Mouse (Mus musculus) kidney, postnatal 0 days (tissue): ENCODE results near the gene Gm49405. TPM values are rescaled to one million over a fixed set of nuclear protein-coding genes. Genes with fewer than 3 reads are reported as not detected.
"Not testable (repeated sequence)": the region's sequence is repeated elsewhere in the genome, so short reads cannot be mapped to it uniquely, and the experiment has no call there.

Experiments used
- ATAC-seq: fragments of 200-750 bp; cut with Nextera tagmentation; replicated peaks from 2 replicates; pipeline ENCODE4 v1.8.0; 2017; ENCODE audit warnings: low read depth, moderate number of reproducible peaks, moderate TSS enrichment, moderate library complexity; ENCODE audit not compliant: low FRiP score
- DNase-seq: peaks from one replicate; pipeline ENCODE4 v3.0.0-alpha.2; 2016; ENCODE audit warnings: low spot score
- H3K27ac ChIP-seq: fragments of 300-500 bp; sonication (generic); 2 replicates; pipeline ENCODE4 v1.5.1; 2014; ENCODE audit warnings: mild to moderate bottlenecking
- H3K27me3 ChIP-seq: fragments of 300-500 bp; sonication (generic); 2 replicates; pipeline ENCODE4 v1.6.1; 2014; ENCODE audit warnings: low read length, mixed read lengths; ENCODE audit not compliant: insufficient read depth
- H3K36me3 ChIP-seq: fragments of 300-500 bp; sonication (generic); 2 replicates; pipeline ENCODE4 v1.6.1; 2014; ENCODE audit warnings: low read length, mixed read lengths; ENCODE audit not compliant: insufficient read depth
- H3K4me1 ChIP-seq: fragments of 300-500 bp; sonication (generic); replicated peaks from 2 replicates; pipeline ENCODE4 v1.6.1; 2014; ENCODE audit warnings: antibody characterized with exemption, low read length, mixed read lengths; ENCODE audit not compliant: insufficient read depth
- H3K4me2 ChIP-seq: fragments of 300-500 bp; sonication (generic); 2 replicates; pipeline ENCODE4 v1.6.1; 2014; ENCODE audit warnings: mild to moderate bottlenecking, low read length, moderate library complexity, mixed read lengths
- H3K4me3 ChIP-seq: fragments of 300-500 bp; sonication (generic); replicated peaks from 2 replicates; pipeline ENCODE4 v1.5.1; 2014; ENCODE audit warnings: low read depth, low read length
- H3K9ac ChIP-seq: fragments of 300-500 bp; sonication (generic); 2 replicates; pipeline ENCODE4 v1.6.1; 2014; ENCODE audit warnings: low read depth, low read length
- H3K9me3 ChIP-seq: fragments of 300-500 bp; sonication (generic); replicated peaks from 2 replicates; pipeline ENCODE4 v1.6.1; 2016; ENCODE audit warnings: low read length, inconsistent platforms, mixed read lengths
- CTCF ChIP-seq: IDR thresholded peaks from 2 replicates; pipeline ENCODE4 v1.5.1; 2016; ENCODE audit warnings: antibody characterized with exemption, low read depth, mild to moderate bottlenecking, moderate library complexity
- WGBS: fragments of 180-500 bp; shearing (Covaris S2); extraction: QIAGEN DNeasy Blood & Tissue Kit; methylation state at CpG from one replicate; pipeline ENCODE4 v1.1.7; 2014; 5-methylcytosine and 5-hydroxymethylcytosine counted together
- polyA plus RNA-seq: library from polyadenylated mRNA; unstranded; fragments of >200 nt; fragmentation: Nextera tagmentation; extraction: Ambion mirVana; gene quantifications from 2 replicates; pipeline ENCODE4 v1.2.1, GENCODE M21; 2015

Gene Gm49405
- 1.3 and 1.7 TPM in 2 replicates for polyA plus RNA-seq

DNA sequence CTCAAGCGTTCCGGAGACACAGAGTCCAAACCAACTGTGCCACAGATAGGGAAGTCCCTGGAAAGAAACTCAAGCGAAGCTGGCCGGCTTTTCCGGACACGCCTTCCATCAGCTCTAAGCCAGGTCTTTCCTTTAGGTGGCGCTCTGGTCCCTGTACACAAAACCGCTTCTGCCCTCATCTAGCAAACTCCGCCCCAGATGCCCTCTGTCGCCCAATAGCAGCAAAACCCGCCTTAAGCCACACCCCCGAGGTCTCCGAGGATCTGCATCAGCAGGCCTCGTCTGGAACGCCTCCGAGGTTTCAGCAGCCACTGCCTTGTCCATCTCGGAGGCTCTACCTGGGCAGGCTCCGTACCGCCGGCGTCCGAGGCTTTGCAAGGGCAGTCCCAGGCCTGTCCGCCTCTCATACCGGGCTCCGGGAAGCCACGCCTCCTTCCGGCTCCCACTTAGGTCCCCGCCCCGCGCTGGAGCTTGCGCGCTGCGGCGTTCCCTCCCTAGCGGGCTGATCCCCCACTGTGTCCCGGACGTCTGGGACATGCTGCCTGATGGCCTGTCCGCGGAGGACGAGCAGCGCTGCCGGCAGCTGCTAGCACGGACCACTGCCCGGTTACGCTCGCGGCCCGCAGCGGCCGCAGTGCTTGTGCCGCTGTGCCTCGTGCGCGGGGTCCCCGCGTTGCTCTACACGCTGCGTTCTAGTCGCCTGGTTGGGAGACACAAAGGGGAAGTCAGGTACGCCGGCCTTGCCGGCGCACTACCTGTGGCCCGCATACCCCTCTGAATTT lies at the start of gene Gm49405, which contains the start of gene Nudt8:
Gene Gm49405, plus strand, starts transcription at position 508 of the 782 bp plus-strand sequence.
Gene Nudt8, plus strand, starts transcription at position 462 of the 782 bp plus-strand sequence.
- peak within 1 kb of the TSS; percentile 96 for H3K27ac ChIP-seq
- peak within 1 kb of the TSS; percentile 96 for H3K4me2 ChIP-seq
- peak within 1 kb of the TSS; percentile 62 for H3K4me3 ChIP-seq
- H3K36me3 ChIP-seq, result no peaks in the 10 kb centered on the region
- H3K4me1 ChIP-seq, result peaks cover 14% of the 10 kb centered on the region
- TF ChIP-seq CTCF, result peak; percentile 88
- under 1% methylated on average over 64 of the region's 64 CpGs for WGBS
- ATAC-seq (peak; percentile 87), DNase-seq (peak; percentile 99)
- H3K9ac ChIP-seq, result peak within 1 kb of the TSS; percentile 80
- H3K9me3 ChIP-seq, result no peaks in the 10 kb centered on the region
- no peaks in the 10 kb centered on the region for H3K27me3 ChIP-seq

GRCm38 (mm10) chr19:3951461-3951860 lies 49.0 kb upstream of the Gm49405 start:
- H3K27me3 ChIP-seq, result no peaks in the 10 kb centered on the region
- no peak overlapping the region for H3K9ac ChIP-seq
- no peak overlapping the region for H3K4me3 ChIP-seq
- no peak for TF ChIP-seq CTCF
- H3K4me2 ChIP-seq, result no peak overlapping the region
- no peaks in the 10 kb centered on the region for H3K36me3 ChIP-seq
- H3K4me1 ChIP-seq, result no peaks in the 10 kb centered on the region
- H3K27ac ChIP-seq, result no peak overlapping the region
- no peak for DNase-seq
- no peak for ATAC-seq
- H3K9me3 ChIP-seq, result no peaks in the 10 kb centered on the region

DNA sequence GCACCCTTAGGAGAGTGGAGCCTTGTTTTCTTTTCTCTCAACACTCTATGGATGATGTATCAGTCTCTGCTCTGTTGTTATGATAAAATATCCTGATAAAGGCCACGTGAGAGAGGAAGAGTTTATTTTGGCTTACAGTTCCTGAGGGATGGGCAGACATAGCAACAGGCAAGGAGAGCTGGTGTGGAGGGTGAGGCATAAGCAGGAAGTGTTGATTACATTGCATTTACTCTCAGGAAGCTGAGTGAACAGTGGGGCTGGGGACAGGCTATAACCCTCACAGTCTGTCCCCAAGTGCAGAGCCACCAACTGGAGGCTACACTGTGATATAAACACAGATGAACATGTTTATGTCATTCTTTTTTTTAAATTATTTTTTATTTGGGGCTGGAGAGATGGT lies 48.3 kb upstream of the Gm49405 start:
- H3K36me3 ChIP-seq, result no peaks in the 10 kb centered on the region
- H3K4me3 ChIP-seq, result no peak overlapping the region
- no peaks in the 10 kb centered on the region for H3K27me3 ChIP-seq
- no peaks in the 10 kb centered on the region for H3K9me3 ChIP-seq
- no peak overlapping the region for H3K27ac ChIP-seq
- no peak overlapping the region for H3K4me2 ChIP-seq
- H3K9ac ChIP-seq, result no peak overlapping the region
- no peak for ATAC-seq
- no peak for DNase-seq
- WGBS, result 41% methylated on average over 1 of the region's 1 CpGs
- no peak for TF ChIP-seq CTCF
- no peaks in the 10 kb centered on the region for H3K4me1 ChIP-seq

- Histone ChIP-seq H3K9me3 (no peaks in the 10 kb centered on the region), H3K9ac (no peak overlapping the region), H3K4me1 (no peaks in the 10 kb centered on the region), H3K27me3 (no peaks in the 10 kb centered on the region), H3K36me3 (no peaks in the 10 kb centered on the region), H3K27ac (no peak overlapping the region), H3K4me3 (no peak overlapping the region), H3K4me2 (no peak overlapping the region)
- 64% methylated on average over 3 of the region's 3 CpGs for WGBS
- DNase-seq, result no peak
- no peak for ATAC-seq
- no peak for TF ChIP-seq CTCF
Observed at GRCm38 (mm10) chr19:3955033-3955432, 45.4 kb upstream of the Gm49405 start.

DNA sequence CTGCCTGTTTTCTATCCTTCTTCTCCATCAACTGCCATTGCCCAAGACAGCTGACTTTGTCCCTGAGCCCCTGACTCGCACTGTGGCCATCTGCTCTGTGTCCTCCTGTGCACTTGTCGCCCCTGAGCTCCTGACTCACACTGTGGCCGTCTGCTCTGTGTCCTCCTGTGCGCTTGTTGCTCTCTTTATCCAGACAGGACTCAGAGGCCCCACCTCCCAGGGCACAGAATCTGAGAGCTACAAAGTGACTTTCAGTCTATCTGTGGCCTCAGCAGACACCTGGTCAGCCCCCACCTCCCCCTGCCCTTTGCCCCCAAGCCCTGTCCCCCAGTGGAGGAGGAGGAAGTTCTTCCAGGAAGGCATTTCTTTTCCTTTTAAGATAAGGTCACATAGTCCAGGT lies 44.6 kb upstream of the Gm49405 start:
- ATAC-seq (no peak), DNase-seq (no peak)
- WGBS, result 41% methylated on average over 4 of the region's 4 CpGs
- no peak overlapping the region for H3K9ac ChIP-seq
- no peaks in the 10 kb centered on the region for H3K9me3 ChIP-seq
- no peak overlapping the region for H3K4me2 ChIP-seq
- no peaks in the 10 kb centered on the region for H3K4me1 ChIP-seq
- no peaks in the 10 kb centered on the region for H3K36me3 ChIP-seq
- H3K4me3 ChIP-seq, result no peak overlapping the region
- H3K27ac ChIP-seq, result no peak overlapping the region
- TF ChIP-seq CTCF, result no peak
- no peaks in the 10 kb centered on the region for H3K27me3 ChIP-seq

- not testable (repeated sequence) for H3K4me3 ChIP-seq, H3K27ac ChIP-seq, H3K27me3 ChIP-seq, H3K4me2 ChIP-seq, H3K9me3 ChIP-seq, H3K4me1 ChIP-seq, DNase-seq, H3K36me3 ChIP-seq, H3K9ac ChIP-seq
- peak; percentile 37 for ATAC-seq
- WGBS, result 58% methylated on average over 5 of the region's 5 CpGs
Observed at GRCm38 (mm10) chr19:3957296-3958036, 43.0 kb upstream of the Gm49405 start.
